In genomic region chr7:100591522-100591852, GRCm38 (mm10) we compare ENCODE assay signal across 8 mouse cellular contexts. TPM values are rescaled to one million over a fixed set of nuclear protein-coding genes. Genes with fewer than 3 reads are reported as not detected.
DNase-seq lines count a peak whose midpoint lies in the region; ATAC-seq lines count a peak whose summit lies in the region.

No protein-coding gene starts in this region.

- peak overlapping the region; percentile 62 for H3K4me3 ChIP-seq in kidney, embryonic 15.5 days (replicated peaks)
- H3K4me3 ChIP-seq in embryonic facial prominence, embryonic 10.5 days: peak overlapping the region; percentile 65
- H3K4me3 ChIP-seq in hindbrain, embryonic 16.5 days (ENCODE audit: low read length): peak overlapping the region; percentile 57
- peak overlapping the region; percentile 56 for H3K4me3 ChIP-seq in midbrain, embryonic 15.5 days

- peak overlapping the region; percentile 64 for H3K4me2 ChIP-seq in kidney, embryonic 15.5 days
- H3K4me2 ChIP-seq in hindbrain, embryonic 16.5 days (ENCODE audit: low read length): peak overlapping the region; percentile 53
- peak overlapping the region; percentile 57 for H3K4me2 ChIP-seq in midbrain, embryonic 15.5 days

- H3K27me3 ChIP-seq in kidney, embryonic 15.5 days: no peaks in the 10 kb centered on the region
- no peaks in the 10 kb centered on the region for H3K27me3 ChIP-seq in embryonic facial prominence, embryonic 10.5 days (replicated peaks; ENCODE audit: low read depth, poor library complexity, severe bottlenecking)
- no peaks in the 10 kb centered on the region for H3K27me3 ChIP-seq in hindbrain, embryonic 16.5 days (replicated peaks; ENCODE audit: control insufficient read depth, insufficient read depth, low read length)
- no peaks in the 10 kb centered on the region for H3K27me3 ChIP-seq in midbrain, embryonic 15.5 days (replicated peaks)

- ATAC-seq in kidney, embryonic 15.5 days (replicated peaks; ENCODE audit: low FRiP score): no peak
- ATAC-seq in hindbrain, embryonic 16.5 days: peak; percentile 21
- peak; percentile 50 for ATAC-seq in midbrain, embryonic 15.5 days (replicated peaks)

- no peaks in the 10 kb centered on the region for H3K9me3 ChIP-seq in kidney, embryonic 15.5 days (replicated peaks)
- no peaks in the 10 kb centered on the region for H3K9me3 ChIP-seq in embryonic facial prominence, embryonic 10.5 days
- no peaks in the 10 kb centered on the region for H3K9me3 ChIP-seq in hindbrain, embryonic 16.5 days (ENCODE audit: control insufficient read depth, low read length)
- H3K9me3 ChIP-seq in midbrain, embryonic 15.5 days: no peaks in the 10 kb centered on the region

- 6% methylated on average over 2 of the region's 2 CpGs for WGBS in kidney, embryonic 15.5 days
- WGBS in embryonic facial prominence, embryonic 10.5 days: 8% methylated on average over 2 of the region's 2 CpGs
- 2% methylated on average over 2 of the region's 2 CpGs for WGBS in hindbrain, embryonic 16.5 days
- WGBS in midbrain, embryonic 15.5 days: 12% methylated on average over 2 of the region's 2 CpGs

- no peaks in the 10 kb centered on the region for H3K36me3 ChIP-seq in kidney, embryonic 15.5 days
- no peaks in the 10 kb centered on the region for H3K36me3 ChIP-seq in embryonic facial prominence, embryonic 10.5 days (replicated peaks)
- H3K36me3 ChIP-seq in hindbrain, embryonic 16.5 days (ENCODE audit: control insufficient read depth, insufficient read depth, low read length): no peaks in the 10 kb centered on the region
- H3K36me3 ChIP-seq in midbrain, embryonic 15.5 days (replicated peaks): no peaks in the 10 kb centered on the region

- H3K27ac ChIP-seq in kidney, embryonic 15.5 days: peak overlapping the region; percentile 94
- peak overlapping the region; percentile 88 for H3K27ac ChIP-seq in embryonic facial prominence, embryonic 10.5 days (replicated peaks)
- H3K27ac ChIP-seq in hindbrain, embryonic 16.5 days (ENCODE audit: low read depth, low read length): peak overlapping the region; percentile 89; the same call in 1 of the 2 replicates
- peak overlapping the region; percentile 87 for H3K27ac ChIP-seq in midbrain, embryonic 15.5 days

- no peak for DNase-seq in kidney, adult 18-20 months
- DNase-seq in embryonic facial prominence, embryonic 10.5 days (ENCODE audit: low spot score): no peak
- DNase-seq in thymus, postnatal 10 days (ENCODE audit: low spot score in 2 of 2): no peak
- DNase-seq in layer of hippocampus, postnatal 10 days (ENCODE audit: low spot score in 2 of 2): no peak
- no peak for DNase-seq in adrenal gland, adult (ENCODE audit: inconsistent age in 2 of 2, low spot score in 1 of 2)

- H3K4me1 ChIP-seq in kidney, embryonic 15.5 days: no peaks in the 10 kb centered on the region
- peaks cover 4% of the 10 kb centered on the region; the same call in 1 of the 2 replicates for H3K4me1 ChIP-seq in embryonic facial prominence, embryonic 10.5 days
- H3K4me1 ChIP-seq in hindbrain, embryonic 16.5 days (ENCODE audit: control insufficient read depth, insufficient read depth, low read depth, low read length): no peaks in the 10 kb centered on the region
- H3K4me1 ChIP-seq in midbrain, embryonic 15.5 days: 0 out of 2 replicates have a peak, but pooled peaks cover 4% of the 10 kb centered on the region

- H3K9ac ChIP-seq in kidney, embryonic 15.5 days: peak overlapping the region; percentile 49
- peak overlapping the region; percentile 72 for H3K9ac ChIP-seq in hindbrain, embryonic 16.5 days (ENCODE audit: low read depth, low read length)
- peak overlapping the region; percentile 67; the same call in 1 of the 2 replicates for H3K9ac ChIP-seq in midbrain, embryonic 15.5 days

RNA-seq across cellular contexts. Expression of gene Rab6a, which starts 15.7 kb away (rescaled TPM):
- 102 and 105 TPM in 2 replicates for polyA plus RNA-seq in kidney, embryonic 15.5 days (2015; fragmentation: Nextera tagmentation; extraction: Ambion mirVana)
- polyA plus RNA-seq in embryonic facial prominence, embryonic 10.5 days (2016; fragmentation: Nextera tagmentation; extraction: Ambion mirVana): 92.1 and 92.3 TPM in 2 replicates
- polyA plus RNA-seq in hindbrain, embryonic 16.5 days (2015; fragmentation: Nextera tagmentation; extraction: Ambion mirVana): 276 and 294 TPM in 2 replicates
- polyA plus RNA-seq in midbrain, embryonic 15.5 days (2015; fragmentation: Nextera tagmentation; extraction: Ambion mirVana): 253 and 260 TPM in 2 replicates
- total RNA-seq in layer of hippocampus, postnatal 10 days (2021): 100 to 1,000 TPM; 297 to 364 TPM

RNA-seq across cellular contexts. Expression of gene Mrpl48, which starts 16.6 kb away (rescaled TPM):
- polyA plus RNA-seq in kidney, embryonic 15.5 days (2015; fragmentation: Nextera tagmentation; extraction: Ambion mirVana): 81.2 and 92.4 TPM in 2 replicates
- 56.6 and 58.2 TPM in 2 replicates for polyA plus RNA-seq in embryonic facial prominence, embryonic 10.5 days (2016; fragmentation: Nextera tagmentation; extraction: Ambion mirVana)
- 85.2 and 90.5 TPM in 2 replicates for polyA plus RNA-seq in hindbrain, embryonic 16.5 days (2015; fragmentation: Nextera tagmentation; extraction: Ambion mirVana)
- polyA plus RNA-seq in midbrain, embryonic 15.5 days (2015; fragmentation: Nextera tagmentation; extraction: Ambion mirVana): 79.0 and 80.2 TPM in 2 replicates
- total RNA-seq in layer of hippocampus, postnatal 10 days (2021): 10 to 100 TPM; 54.8 to 55.3 TPM

RNA-seq across cellular contexts. Expression of gene Coa4, which starts 54.6 kb away (rescaled TPM):
- 23.3 and 24.9 TPM in 2 replicates for polyA plus RNA-seq in kidney, embryonic 15.5 days (2015; fragmentation: Nextera tagmentation; extraction: Ambion mirVana)
- polyA plus RNA-seq in embryonic facial prominence, embryonic 10.5 days (2016; fragmentation: Nextera tagmentation; extraction: Ambion mirVana): 17.8 and 19.3 TPM in 2 replicates
- 14.1 and 17.3 TPM in 2 replicates for polyA plus RNA-seq in hindbrain, embryonic 16.5 days (2015; fragmentation: Nextera tagmentation; extraction: Ambion mirVana)
- 15.5 and 17.7 TPM in 2 replicates for polyA plus RNA-seq in midbrain, embryonic 15.5 days (2015; fragmentation: Nextera tagmentation; extraction: Ambion mirVana)
- total RNA-seq in layer of hippocampus, postnatal 10 days (2021): 1 to 10 TPM; 5.9 to 6.9 TPM
